Mouse (Mus musculus): ENCODE results near the gene Focad.

The Focad gene

GRCm38 (mm10) chr4:88440814-88441213 lies 346.4 kb downstream of the Focad start:
- in situ Hi-C loops (cut with MboI, MseI), result no loop called here

DNA sequence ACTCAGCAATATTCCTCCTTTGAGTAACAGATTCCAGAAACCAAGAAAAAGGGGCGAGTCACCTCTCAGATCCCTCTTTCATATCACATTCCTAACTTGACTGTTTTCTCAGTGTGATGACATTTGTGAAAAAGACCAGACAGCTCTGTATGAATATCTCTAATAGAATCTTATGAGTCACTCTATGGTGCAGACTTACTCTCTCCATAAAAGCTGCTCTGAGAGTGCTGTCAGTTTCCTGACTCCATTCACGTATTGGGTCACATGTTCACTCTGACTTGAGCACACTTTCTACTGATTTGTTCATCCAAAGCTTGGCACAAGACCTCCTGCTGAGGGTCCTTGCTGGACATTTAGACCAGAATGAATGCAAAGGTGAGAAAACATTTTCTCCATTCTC lies 354.5 kb downstream of the Focad start:
- in situ Hi-C loops (cut with MboI, MseI), result no loop called here

- in situ Hi-C loops (cut with MboI, MseI), result no loop called here
Measured at GRCm38 (mm10) chr4:88450087-88450765, 355.8 kb downstream of the Focad start.

DNA sequence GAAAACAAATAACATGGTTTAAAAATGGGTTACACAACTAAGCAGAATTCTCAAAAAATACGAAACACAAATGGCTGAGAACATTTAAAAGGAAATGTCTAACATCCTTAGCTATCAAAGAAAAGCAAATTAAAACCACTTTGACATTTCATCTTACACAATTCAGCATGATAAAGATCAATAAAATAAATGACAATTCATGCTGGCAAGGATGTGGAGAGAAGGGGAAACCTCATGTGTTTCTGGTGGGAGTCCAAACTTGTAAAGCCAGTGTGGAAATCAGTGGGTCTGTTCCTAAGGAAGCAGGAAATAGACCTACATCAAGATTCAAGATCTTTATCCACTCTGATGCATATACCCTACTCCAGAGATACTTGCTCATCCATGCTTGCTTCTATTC lies 363.7 kb downstream of the Focad start:
- in situ Hi-C loops (cut with MboI, MseI), result no loop called here

- in situ Hi-C loops (cut with MboI, MseI), result no loop called here
Measured at GRCm38 (mm10) chr4:88458673-88459072, 364.2 kb downstream of the Focad start.

Data from T-helper 2 cell (primary cell).